Mouse (Mus musculus) intestine, embryonic 15.5 days (tissue): Measurements from ENCODE around the gene Nmnat1. TPM values are rescaled to one million over a fixed set of nuclear protein-coding genes. Genes with fewer than 3 reads are reported as not detected.

ENCODE experiments used
- ATAC-seq: fragments of 200-750 bp; cut with Nextera tagmentation; 2 replicates; pipeline ENCODE4 v1.8.0; 2017; ENCODE audit warnings: moderate TSS enrichment, moderate library complexity
- H3K27ac ChIP-seq: fragments of 300-500 bp; sonication (generic); 2 replicates; pipeline ENCODE4 v1.5.1; 2015; ENCODE audit warnings: mild to moderate bottlenecking, inconsistent platforms
- H3K27me3 ChIP-seq: fragments of 300-500 bp; sonication (generic); replicated peaks from 2 replicates; pipeline ENCODE4 v1.6.1; 2015; ENCODE audit warnings: inconsistent platforms
- H3K36me3 ChIP-seq: fragments of 300-500 bp; sonication (generic); 2 replicates; pipeline ENCODE4 v1.6.1; 2015; ENCODE audit warnings: inconsistent platforms
- H3K4me1 ChIP-seq: fragments of 300-500 bp; sonication (generic); replicated peaks from 2 replicates; pipeline ENCODE4 v1.6.1; 2015; ENCODE audit warnings: inconsistent platforms
- H3K4me2 ChIP-seq: fragments of 300-500 bp; sonication (generic); replicated peaks from 2 replicates; pipeline ENCODE4 v1.6.1; 2015; ENCODE audit warnings: mild to moderate bottlenecking, inconsistent platforms
- H3K4me3 ChIP-seq: fragments of 300-500 bp; sonication (generic); replicated peaks from 2 replicates; pipeline ENCODE4 v1.5.1; 2015; ENCODE audit warnings: inconsistent platforms
- H3K9ac ChIP-seq: fragments of 300-500 bp; sonication (generic); 2 replicates; pipeline ENCODE4 v1.6.1; 2015; ENCODE audit warnings: inconsistent platforms
- H3K9me3 ChIP-seq: fragments of 300-500 bp; sonication (generic); 2 replicates; pipeline ENCODE4 v1.6.1; 2016; ENCODE audit warnings: inconsistent platforms
- WGBS: fragments of 180-500 bp; shearing (Covaris S2); methylation state at CpG from one replicate; pipeline ENCODE4 v1.1.7; 2015; 5-methylcytosine and 5-hydroxymethylcytosine counted together
- polyA plus RNA-seq: library from polyadenylated mRNA; unstranded; fragments of >200 nt; fragmentation: Nextera tagmentation; extraction: Ambion mirVana; gene quantifications from 2 replicates; pipeline ENCODE4 v1.2.1, GENCODE M21; 2015

The Nmnat1 gene
- polyA plus RNA-seq, 1 experiment from 2014 or later = 13.3 TPM

DNA sequence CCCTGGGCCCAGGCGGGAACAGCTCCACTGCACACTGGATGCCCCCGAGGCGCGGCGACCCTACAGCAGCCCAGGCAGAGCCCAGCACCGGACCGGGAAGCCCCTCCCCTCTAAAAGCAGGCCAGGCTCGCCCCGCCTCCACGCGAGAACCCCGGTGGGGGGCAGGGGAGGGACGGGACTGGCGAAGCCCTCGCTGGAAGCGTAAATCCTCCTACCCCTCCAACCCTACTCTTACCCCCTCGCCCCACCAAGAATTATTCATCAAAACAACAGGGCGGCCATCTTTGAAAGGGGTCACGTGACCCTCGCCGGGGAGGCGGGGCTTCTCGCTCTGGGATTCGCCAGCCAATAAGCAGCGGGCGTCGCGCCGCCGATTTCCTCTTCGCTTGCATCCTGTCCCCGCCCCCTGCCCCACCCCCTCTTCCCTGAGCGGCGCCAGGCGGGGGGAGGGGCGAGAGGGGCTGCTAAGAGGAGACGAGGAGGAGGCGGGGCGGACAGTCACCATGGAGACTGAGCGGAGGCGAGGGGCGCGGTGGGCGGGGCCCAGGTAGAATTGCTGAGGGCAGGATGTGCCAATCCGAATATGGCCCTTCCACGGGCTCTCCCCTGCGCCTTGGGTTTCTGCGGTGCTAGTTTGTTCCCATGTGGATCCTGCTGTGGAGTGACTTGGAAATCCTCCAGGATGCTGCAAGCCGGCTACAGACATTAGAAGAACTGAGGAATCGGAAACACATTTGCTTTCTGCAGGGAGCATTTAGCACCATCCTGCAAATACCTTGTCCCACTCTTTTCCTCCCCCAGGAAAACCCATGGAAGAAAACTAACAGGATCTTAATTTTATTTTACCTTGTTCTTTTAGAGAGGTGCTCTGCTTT, 58.4 kb downstream of the Nmnat1 start, which contains the start of gene Ube4b:
Ube4b (minus strand) TSS at position 425 of the 875 bp plus-strand sequence.
- peak; percentile 97 for ATAC-seq
- Histone ChIP-seq H3K9me3 (no peaks in the 10 kb centered on the region), H3K4me2 (peak within 1 kb of the TSS; percentile 71), H3K4me1 (peaks cover 4% of the 10 kb centered on the region; the same call in 1 of the 2 replicates), H3K9ac (peak within 1 kb of the TSS; percentile 95), H3K36me3 (no peaks in the 10 kb centered on the region), H3K4me3 (peak within 1 kb of the TSS; percentile 88), H3K27ac (peak within 1 kb of the TSS; percentile 95), H3K27me3 (no peaks in the 10 kb centered on the region)
- WGBS = under 1% methylated on average over 48 of the region's 50 CpGs

DNA sequence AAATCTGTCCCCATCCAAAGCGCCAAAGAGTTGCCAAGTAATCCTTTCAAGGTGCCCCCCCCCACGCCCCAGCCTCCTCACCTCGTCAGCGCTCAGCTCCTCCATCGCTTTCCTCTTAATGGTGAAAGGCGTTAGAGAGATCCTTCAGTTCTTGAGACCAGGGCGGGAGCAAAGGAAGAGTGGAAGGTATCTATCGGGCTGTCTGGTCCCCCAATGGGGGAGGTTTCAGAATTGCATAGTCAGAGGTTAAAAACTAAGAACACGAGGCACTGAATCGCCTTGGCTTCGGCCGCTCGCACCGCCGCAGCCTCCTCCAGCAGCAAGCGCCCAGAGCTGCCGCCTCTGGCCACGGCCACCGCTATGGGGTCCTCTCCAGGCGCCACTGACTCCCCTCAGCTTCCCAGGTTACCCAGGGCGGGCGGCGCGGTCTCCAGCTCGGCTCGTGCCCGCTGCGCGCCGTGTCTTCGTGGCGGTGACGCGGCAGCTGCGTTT, 59.2 kb downstream of the Nmnat1 start:
- Histone ChIP-seq H3K36me3 (no peaks in the 10 kb centered on the region), H3K4me2 (peak overlapping the region; percentile 71), H3K9me3 (no peaks in the 10 kb centered on the region), H3K4me3 (peak overlapping the region; percentile 88), H3K27ac (peak overlapping the region; percentile 95), H3K9ac (peak overlapping the region; percentile 95), H3K4me1 (peaks cover 4% of the 10 kb centered on the region; the same call in 1 of the 2 replicates), H3K27me3 (no peaks in the 10 kb centered on the region)
- under 1% methylated on average over 35 of the region's 35 CpGs for WGBS
- ATAC-seq = peak; percentile 79

DNA sequence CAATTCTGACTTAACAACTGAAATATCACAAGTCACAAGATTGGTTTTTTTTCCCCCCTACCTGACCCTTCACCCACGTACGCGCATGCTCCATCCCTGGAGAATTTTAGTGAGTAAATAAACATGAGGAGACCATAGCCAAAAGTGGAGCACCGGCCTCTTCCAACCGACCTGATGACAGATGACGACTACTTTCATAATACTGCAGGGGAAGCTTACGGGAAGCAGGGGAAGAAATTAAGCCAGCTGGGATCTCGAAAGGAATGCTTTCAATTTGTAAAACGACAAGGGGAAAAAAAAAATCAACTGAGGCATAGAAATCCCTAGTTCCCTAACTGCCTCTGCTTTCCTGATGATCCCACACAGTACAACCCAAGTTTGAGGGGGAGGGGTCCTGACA, 60.2 kb downstream of the Nmnat1 start:
- WGBS = 2% methylated on average over 9 of the region's 9 CpGs
- H3K9ac ChIP-seq = peak overlapping the region; percentile 18
- H3K27ac ChIP-seq = no peak overlapping the region

DNA sequence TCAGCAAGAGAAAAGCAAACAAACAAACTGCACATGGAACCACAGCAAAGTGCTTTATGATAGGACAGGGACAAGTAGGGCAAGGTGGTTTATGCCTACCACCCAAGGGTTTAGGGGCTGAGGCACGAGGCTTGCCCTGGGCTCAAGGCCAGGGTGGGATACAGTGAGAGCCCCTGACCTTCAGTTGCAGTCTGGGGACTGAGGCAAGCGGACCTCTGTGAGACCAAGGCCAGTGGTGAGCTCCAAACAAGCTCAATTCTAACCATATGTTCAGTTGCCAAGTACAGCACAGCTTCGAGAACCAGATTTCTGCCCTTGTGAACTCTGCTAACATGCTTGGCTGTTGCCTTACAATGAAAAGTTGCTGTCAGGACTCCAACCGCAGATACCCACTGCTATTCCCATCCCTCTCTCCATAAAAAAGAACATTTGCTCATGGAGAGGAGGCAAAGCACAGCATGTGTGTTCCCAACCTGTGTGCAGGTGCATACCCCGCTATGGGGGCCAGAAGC, 67.1 kb downstream of the Nmnat1 start:
- Histone ChIP-seq H3K4me3 (no peak overlapping the region), H3K4me2 (no peak overlapping the region), H3K27me3 (no peaks in the 10 kb centered on the region), H3K36me3 (no peaks in the 10 kb centered on the region), H3K9me3 (no peaks in the 10 kb centered on the region), H3K4me1 (peaks cover 29% of the 10 kb centered on the region), H3K9ac (no peak overlapping the region), H3K27ac (no peak overlapping the region)
- 66% methylated on average over 5 of the region's 5 CpGs for WGBS
- no peak for ATAC-seq

More for the DNA sequence above, 60.2 kb downstream of the Nmnat1 start:
- Histone ChIP-seq H3K4me2 (peak overlapping the region; percentile 71), H3K4me1 (peaks cover 4% of the 10 kb centered on the region; the same call in 1 of the 2 replicates), H3K4me3 (peak overlapping the region; percentile 88), H3K27me3 (no peaks in the 10 kb centered on the region), H3K36me3 (no peaks in the 10 kb centered on the region), H3K9me3 (no peaks in the 10 kb centered on the region)
- ATAC-seq = no peak

Other genes starting within 250 kb of the Nmnat1 start
- 23.3 and 25.5 TPM in 2 replicates for gene Kif1b, start 177.5 kb downstream of the Nmnat1 start, polyA plus RNA-seq
- gene Ube4b, start 58.5 kb downstream of the Nmnat1 start, polyA plus RNA-seq = 34.3 and 39.0 TPM in 2 replicates
- 1.6 and 1.8 TPM in 2 replicates for gene Rbp7, start 30.2 kb downstream of the Nmnat1 start, polyA plus RNA-seq
- 0.38 TPM in 1 of 2 replicates, not detected in the other for gene Tmem274, start 7.8 kb downstream of the Nmnat1 start, polyA plus RNA-seq
- 36.3 and 39.9 TPM in 2 replicates for gene Lzic, start within 50 bp of the Nmnat1 start, polyA plus RNA-seq
- 41.7 and 43.8 TPM in 2 replicates for gene Ctnnbip1, start 33.0 kb upstream of the Nmnat1 start, polyA plus RNA-seq
- gene Clstn1, start 101.3 kb upstream of the Nmnat1 start, polyA plus RNA-seq = 40.9 and 42.4 TPM in 2 replicates
- 4.6 and 4.8 TPM in 2 replicates for gene Pik3cd, start 217.4 kb upstream of the Nmnat1 start, polyA plus RNA-seq